Mouse (Mus musculus) intestine, postnatal 0 days (tissue): ENCODE results near the gene Acot7. TPM values are rescaled to one million over a fixed set of nuclear protein-coding genes. Genes with fewer than 3 reads are reported as not detected.
A peak's percentile ranks its signal among the peaks of the same experiment; 100 is the strongest.

ENCODE experiments used
- ATAC-seq: fragments of 200-750 bp; cut with Nextera tagmentation; 2 replicates; pipeline ENCODE4 v1.8.0; 2017; ENCODE audit warnings: mild to moderate bottlenecking, moderate TSS enrichment, moderate library complexity
- H3K27ac ChIP-seq: fragments of 300-500 bp; sonication (generic); 2 replicates; pipeline ENCODE4 v1.5.1; 2014; ENCODE audit warnings: mild to moderate bottlenecking, low read depth, low read length, moderate library complexity
- H3K27me3 ChIP-seq: fragments of 300-500 bp; sonication (generic); replicated peaks from 2 replicates; pipeline ENCODE4 v1.6.1; 2014; ENCODE audit warnings: low read length, mixed read lengths; ENCODE audit not compliant: control insufficient read depth, insufficient read depth
- H3K36me3 ChIP-seq: fragments of 300-500 bp; sonication (generic); 2 replicates; pipeline ENCODE4 v1.6.1; 2014; ENCODE audit warnings: mild to moderate bottlenecking, moderate library complexity; ENCODE audit not compliant: control insufficient read depth, insufficient read depth
- H3K4me1 ChIP-seq: fragments of 300-500 bp; sonication (generic); replicated peaks from 2 replicates; pipeline ENCODE4 v1.6.1; 2014; ENCODE audit warnings: antibody characterized with exemption, low read length, mixed read lengths; ENCODE audit not compliant: control insufficient read depth, insufficient read depth
- H3K4me2 ChIP-seq: fragments of 300-500 bp; sonication (generic); replicated peaks from 2 replicates; pipeline ENCODE4 v1.6.1; 2014; ENCODE audit warnings: low read depth, mild to moderate bottlenecking, moderate library complexity
- H3K4me3 ChIP-seq: fragments of 300-500 bp; sonication (generic); 2 replicates; pipeline ENCODE4 v1.5.1; 2014; ENCODE audit warnings: low read depth, low read length
- H3K9ac ChIP-seq: fragments of 300-500 bp; sonication (generic); 2 replicates; pipeline ENCODE4 v1.6.1; 2014; ENCODE audit warnings: mild to moderate bottlenecking, low read depth, low read length
- H3K9me3 ChIP-seq: fragments of 300-500 bp; sonication (generic); 2 replicates; pipeline ENCODE4 v1.6.1; 2016; ENCODE audit warnings: mixed run types; ENCODE audit not compliant: control insufficient read depth
- CTCF ChIP-seq: sonication (generic); IDR thresholded peaks from 2 replicates; pipeline ENCODE4 v1.5.1; 2016; ENCODE audit warnings: low read depth, mild to moderate bottlenecking, control low read depth, antibody characterized with exemption, moderate library complexity
- WGBS: fragments of 180-500 bp; shearing (Covaris S2); extraction: QIAGEN DNeasy Blood & Tissue Kit; methylation state at CpG from one replicate; pipeline ENCODE4 v1.1.7; 2014; 5-methylcytosine and 5-hydroxymethylcytosine counted together
- polyA plus RNA-seq: library from polyadenylated mRNA; unstranded; fragments of >200 nt; fragmentation: Nextera tagmentation; extraction: Ambion mirVana; gene quantifications from 2 replicates; pipeline ENCODE4 v1.2.1, GENCODE M21; 2015

Acot7 gene
- polyA plus RNA-seq, 1 experiment from 2014 or later: 28.7 TPM

GRCm38 (mm10) chr4:152150546-152150945, 27.4 kb upstream of the Acot7 start:
- ATAC-seq: no peak
- WGBS: 67% methylated on average over 4 of the region's 4 CpGs
- peaks cover 29% of the 10 kb centered on the region for H3K27me3 ChIP-seq

GRCm38 (mm10) chr4:152151451-152151965, 26.4 kb upstream of the Acot7 start:
- no peak overlapping the region for H3K9ac ChIP-seq
- H3K36me3 ChIP-seq: no peaks in the 10 kb centered on the region
- H3K9me3 ChIP-seq: no peaks in the 10 kb centered on the region
- no peak for TF ChIP-seq CTCF
- H3K4me1 ChIP-seq: no peaks in the 10 kb centered on the region; the same call in 1 of the 2 replicates
- H3K4me3 ChIP-seq: peak overlapping the region; percentile 28
- WGBS: 32% methylated on average over 7 of the region's 7 CpGs
- ATAC-seq: no peak
- peak overlapping the region; percentile 69 for H3K4me2 ChIP-seq
- no peak overlapping the region for H3K27ac ChIP-seq
- peaks cover 29% of the 10 kb centered on the region for H3K27me3 ChIP-seq

More at GRCm38 (mm10) chr4:152150546-152150945, 27.4 kb upstream of the Acot7 start:
- no peaks in the 10 kb centered on the region for H3K9me3 ChIP-seq
- no peak overlapping the region for H3K4me3 ChIP-seq
- H3K4me2 ChIP-seq: no peak overlapping the region
- no peak overlapping the region for H3K9ac ChIP-seq
- no peak overlapping the region for H3K27ac ChIP-seq
- no peak for TF ChIP-seq CTCF
- no peaks in the 10 kb centered on the region; the same call in 1 of the 2 replicates for H3K4me1 ChIP-seq
- no peaks in the 10 kb centered on the region for H3K36me3 ChIP-seq

GRCm38 (mm10) chr4:152151966-152152544, 25.9 kb upstream of the Acot7 start, which contains the start of gene Espn:
Espn (minus strand) TSS chr4:152152371.
- 2% methylated on average over 42 of the region's 57 CpGs for WGBS
- Histone ChIP-seq H3K9me3 (no peaks in the 10 kb centered on the region), H3K27me3 (peaks cover 29% of the 10 kb centered on the region), H3K4me3 (peak within 1 kb of the TSS; percentile 28), H3K4me2 (peak within 1 kb of the TSS; percentile 69), H3K4me1 (no peaks in the 10 kb centered on the region; the same call in 1 of the 2 replicates), H3K27ac (no peak within 1 kb of the TSS), H3K9ac (no peak within 1 kb of the TSS), H3K36me3 (no peaks in the 10 kb centered on the region)
- ATAC-seq: no peak
- TF ChIP-seq CTCF: no peak

- peak; percentile 44 for ATAC-seq
- Histone ChIP-seq H3K27me3 (peaks cover 41% of the 10 kb centered on the region), H3K4me1 (no peaks in the 10 kb centered on the region; the same call in 1 of the 2 replicates), H3K4me2 (peak overlapping the region; percentile 58), H3K9me3 (no peaks in the 10 kb centered on the region), H3K27ac (no peak overlapping the region), H3K4me3 (peak overlapping the region; percentile 13; the same call in 1 of the 2 replicates), H3K9ac (no peak overlapping the region), H3K36me3 (no peaks in the 10 kb centered on the region)
- peak; percentile 96 for TF ChIP-seq CTCF
- whole genome bisulfite sequencing: 1% methylated on average over 23 of the region's 23 CpGs
Measured at GRCm38 (mm10) chr4:152153771-152154177, 24.2 kb upstream of the Acot7 start.

GRCm38 (mm10) chr4:152155019-152155418, 22.9 kb upstream of the Acot7 start:
- no peak for ATAC-seq
- Histone ChIP-seq H3K4me1 (peaks cover 4% of the 10 kb centered on the region; the same call in 1 of the 2 replicates), H3K27me3 (peaks cover 53% of the 10 kb centered on the region), H3K4me2 (no peak overlapping the region), H3K9me3 (no peaks in the 10 kb centered on the region), H3K4me3 (no peak overlapping the region), H3K9ac (no peak overlapping the region), H3K27ac (no peak overlapping the region), H3K36me3 (no peaks in the 10 kb centered on the region)
- 64% methylated on average over 4 of the region's 4 CpGs for WGBS
- peak; percentile 19; the same call in 1 of the 2 replicates for TF ChIP-seq CTCF

GRCm38 (mm10) chr4:152157779-152158584, 20.0 kb upstream of the Acot7 start:
- H3K9me3 ChIP-seq: no peaks in the 10 kb centered on the region
- no peaks in the 10 kb centered on the region for H3K36me3 ChIP-seq
- peak overlapping the region; percentile 17; the same call in 1 of the 2 replicates for H3K9ac ChIP-seq
- ATAC-seq: no peak
- H3K27ac ChIP-seq: no peak overlapping the region
- peak overlapping the region; percentile 37 for H3K4me3 ChIP-seq
- peak overlapping the region; percentile 71 for H3K4me2 ChIP-seq
- H3K4me1 ChIP-seq: peaks cover 12% of the 10 kb centered on the region
- TF ChIP-seq CTCF: peak; percentile 81
- H3K27me3 ChIP-seq: peaks cover 32% of the 10 kb centered on the region
- WGBS: 14% methylated on average over 21 of the region's 21 CpGs
